Mouse (Mus musculus) heart, embryonic 12.5 days (tissue): ENCODE measurements around the gene Gm9747. TPM values are rescaled to one million over a fixed set of nuclear protein-coding genes. Genes with fewer than 3 reads are reported as not detected.
A peak's percentile ranks its signal among the peaks of the same experiment; 100 is the strongest.

ENCODE experiments used
- ATAC-seq: fragments of 200-750 bp; cut with Nextera tagmentation; 2 replicates; pipeline ENCODE4 v1.8.0; 2017; ENCODE audit warnings: moderate TSS enrichment, moderate library complexity; ENCODE audit not compliant: insufficient number of reproducible peaks, low FRiP score
- H3K27ac ChIP-seq: fragments of 300-500 bp; sonication (generic); 2 replicates; pipeline ENCODE4 v1.5.1; 2016; ENCODE audit warnings: mild to moderate bottlenecking, moderate library complexity; ENCODE audit not compliant: poor library complexity, severe bottlenecking
- H3K27me3 ChIP-seq: fragments of 300-500 bp; sonication (generic); replicated peaks from 2 replicates; pipeline ENCODE4 v1.6.1; 2016; ENCODE audit warnings: mild to moderate bottlenecking, moderate library complexity
- H3K36me3 ChIP-seq: fragments of 300-500 bp; sonication (generic); 2 replicates; pipeline ENCODE4 v1.6.1; 2016; ENCODE audit warnings: mild to moderate bottlenecking, moderate library complexity
- H3K4me1 ChIP-seq: fragments of 300-500 bp; sonication (generic); replicated peaks from 2 replicates; pipeline ENCODE4 v1.6.1; 2016; ENCODE audit warnings: mild to moderate bottlenecking
- H3K4me2 ChIP-seq: fragments of 300-500 bp; sonication (generic); 2 replicates; pipeline ENCODE4 v1.6.1; 2016; ENCODE audit warnings: mild to moderate bottlenecking, moderate library complexity
- H3K4me3 ChIP-seq: fragments of 300-500 bp; sonication (generic); 2 replicates; pipeline ENCODE4 v1.5.1; 2016; ENCODE audit warnings: mild to moderate bottlenecking
- H3K9ac ChIP-seq: fragments of 300-500 bp; sonication (generic); 2 replicates; pipeline ENCODE4 v1.6.1; 2016; ENCODE audit warnings: mild to moderate bottlenecking, moderate library complexity
- H3K9me3 ChIP-seq: fragments of 300-500 bp; sonication (generic); replicated peaks from 2 replicates; pipeline ENCODE4 v1.6.1; 2016; ENCODE audit warnings: mild to moderate bottlenecking, moderate library complexity
- WGBS: fragments of 180-500 bp; shearing (Covaris S2); methylation state at CpG from one replicate; pipeline ENCODE4 v1.1.7; 2016; 5-methylcytosine and 5-hydroxymethylcytosine counted together
- polyA plus RNA-seq: library from polyadenylated mRNA; unstranded; fragments of >200 nt; fragmentation: Nextera tagmentation; extraction: Ambion mirVana; gene quantifications from 2 replicates; pipeline ENCODE4 v1.2.1, GENCODE M21; 2016

Gm9747 gene
- polyA plus RNA-seq, 1 experiment from 2014 or later, result 40.0 TPM

DNA sequence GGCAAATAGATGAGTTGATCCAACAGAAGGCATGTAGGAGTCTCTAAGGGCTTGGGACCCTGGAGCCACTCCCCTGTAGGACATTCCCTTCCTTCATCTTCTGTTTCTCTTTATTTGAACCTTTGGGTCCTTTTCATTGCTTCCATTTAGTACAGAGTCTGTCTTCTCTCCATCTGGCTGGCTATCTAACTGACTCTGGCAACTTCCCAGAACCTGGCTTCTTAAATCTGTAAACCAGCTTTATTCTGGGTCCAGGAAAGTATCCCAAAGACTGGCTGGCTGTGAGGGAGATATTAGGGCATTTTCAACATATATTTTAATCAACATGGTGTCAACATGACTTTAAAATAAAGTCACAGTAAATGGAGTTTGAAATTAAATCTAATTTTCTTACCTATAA is 4.1 kb upstream of the Gm9747 start:
- H3K4me1 ChIP-seq, result 0 out of 2 replicates have a peak, but pooled peaks cover 9% of the 10 kb centered on the region
- no peak overlapping the region for H3K4me3 ChIP-seq
- H3K27me3 ChIP-seq, result no peaks in the 10 kb centered on the region
- no peak overlapping the region for H3K9ac ChIP-seq
- H3K36me3 ChIP-seq, result peaks cover 8% of the 10 kb centered on the region
- H3K4me2 ChIP-seq, result no peak overlapping the region
- ATAC-seq, result no peak
- H3K27ac ChIP-seq, result no peak overlapping the region
- H3K9me3 ChIP-seq, result no peaks in the 10 kb centered on the region

DNA sequence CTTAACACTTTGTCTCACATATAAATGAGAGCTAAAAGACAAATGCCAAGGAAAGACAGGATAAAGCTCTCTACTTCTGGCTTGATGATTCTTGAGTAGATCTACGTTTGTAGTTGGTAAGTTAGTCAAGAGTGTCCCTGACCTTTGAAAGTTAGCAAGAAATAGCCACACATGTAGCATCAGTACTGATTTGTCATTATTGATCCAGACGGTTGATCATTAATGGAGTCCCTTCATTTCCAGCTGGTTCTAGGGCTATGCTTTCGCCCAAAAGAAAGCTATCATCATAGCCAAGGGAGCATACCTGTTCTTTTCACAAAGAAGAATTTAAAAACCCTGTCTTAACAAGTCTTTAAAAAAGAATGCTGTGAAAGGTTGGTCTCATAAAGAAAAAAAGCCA is 1.7 kb downstream of the Gm9747 start:
- Histone ChIP-seq H3K36me3 (peaks cover 35% of the 10 kb centered on the region), H3K27ac (no peak overlapping the region), H3K27me3 (no peaks in the 10 kb centered on the region), H3K4me3 (no peak overlapping the region), H3K4me2 (no peak overlapping the region), H3K9ac (no peak overlapping the region), H3K9me3 (no peaks in the 10 kb centered on the region), H3K4me1 (peaks cover 13% of the 10 kb centered on the region)
- no peak for ATAC-seq
- 93% methylated on average over 3 of the region's 3 CpGs for WGBS

DNA sequence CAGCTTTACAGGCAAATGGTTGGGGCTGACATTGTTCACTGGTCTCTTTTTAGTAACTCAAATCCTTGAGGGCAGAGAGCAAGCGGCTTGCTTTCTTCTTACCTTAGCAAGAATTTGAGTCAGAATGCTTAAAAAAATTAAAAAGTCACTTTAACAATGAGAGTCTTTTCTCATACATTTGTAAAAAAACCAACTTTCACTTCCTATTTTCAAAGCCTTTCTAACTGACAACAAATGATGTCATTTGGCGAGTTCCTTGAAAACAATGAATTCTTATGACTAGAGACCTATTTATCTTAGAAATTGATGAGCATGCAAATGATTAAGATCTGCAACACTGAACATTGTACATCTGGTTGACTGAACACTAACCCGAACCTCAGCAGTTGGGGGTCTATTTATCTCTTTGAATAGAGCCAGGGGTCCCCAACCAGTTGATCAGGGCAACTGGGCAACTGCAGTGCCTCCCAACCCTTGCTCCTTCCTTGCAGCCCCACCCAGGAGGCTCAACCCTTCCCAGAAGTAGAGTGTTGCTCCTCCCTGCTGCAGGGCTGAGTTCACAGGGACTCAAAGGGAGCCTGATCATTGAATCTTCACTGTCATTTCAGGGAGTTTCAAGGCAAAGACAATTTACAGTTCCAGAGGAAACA is 2.7 kb downstream of the Gm9747 start:
- Histone ChIP-seq H3K9me3 (no peaks in the 10 kb centered on the region), H3K4me1 (peaks cover 22% of the 10 kb centered on the region), H3K9ac (no peak overlapping the region), H3K4me3 (no peak overlapping the region), H3K36me3 (peaks cover 35% of the 10 kb centered on the region), H3K27ac (no peak overlapping the region), H3K27me3 (no peaks in the 10 kb centered on the region), H3K4me2 (no peak overlapping the region)
- WGBS, result 84% methylated on average over 3 of the region's 3 CpGs
- ATAC-seq, result no peak

DNA sequence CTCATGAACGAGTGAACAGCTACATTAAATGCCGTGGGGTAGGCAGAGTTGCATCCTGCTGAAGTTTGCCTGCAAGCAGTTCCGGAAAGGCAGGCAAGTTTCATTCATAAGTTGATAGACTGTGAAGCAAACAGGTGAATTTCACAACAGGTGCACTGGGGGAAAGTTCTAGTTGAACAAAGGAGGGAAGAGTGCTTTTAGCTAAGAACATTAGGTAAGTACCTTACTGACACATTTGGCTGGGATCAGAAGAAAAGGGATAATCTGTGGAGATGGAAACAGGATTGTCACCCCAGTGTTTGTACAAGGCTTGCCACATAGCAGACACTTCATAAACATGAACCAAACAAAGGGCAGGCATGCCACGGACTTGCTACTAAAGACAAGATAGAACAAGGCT is 5.3 kb downstream of the Gm9747 start:
- Histone ChIP-seq H3K4me1 (peaks cover 33% of the 10 kb centered on the region), H3K36me3 (peaks cover 31% of the 10 kb centered on the region), H3K9me3 (no peaks in the 10 kb centered on the region), H3K4me2 (no peak overlapping the region), H3K27ac (no peak overlapping the region), H3K4me3 (no peak overlapping the region), H3K9ac (no peak overlapping the region), H3K27me3 (no peaks in the 10 kb centered on the region)
- 78% methylated on average over 4 of the region's 4 CpGs for WGBS
- no peak for ATAC-seq

DNA sequence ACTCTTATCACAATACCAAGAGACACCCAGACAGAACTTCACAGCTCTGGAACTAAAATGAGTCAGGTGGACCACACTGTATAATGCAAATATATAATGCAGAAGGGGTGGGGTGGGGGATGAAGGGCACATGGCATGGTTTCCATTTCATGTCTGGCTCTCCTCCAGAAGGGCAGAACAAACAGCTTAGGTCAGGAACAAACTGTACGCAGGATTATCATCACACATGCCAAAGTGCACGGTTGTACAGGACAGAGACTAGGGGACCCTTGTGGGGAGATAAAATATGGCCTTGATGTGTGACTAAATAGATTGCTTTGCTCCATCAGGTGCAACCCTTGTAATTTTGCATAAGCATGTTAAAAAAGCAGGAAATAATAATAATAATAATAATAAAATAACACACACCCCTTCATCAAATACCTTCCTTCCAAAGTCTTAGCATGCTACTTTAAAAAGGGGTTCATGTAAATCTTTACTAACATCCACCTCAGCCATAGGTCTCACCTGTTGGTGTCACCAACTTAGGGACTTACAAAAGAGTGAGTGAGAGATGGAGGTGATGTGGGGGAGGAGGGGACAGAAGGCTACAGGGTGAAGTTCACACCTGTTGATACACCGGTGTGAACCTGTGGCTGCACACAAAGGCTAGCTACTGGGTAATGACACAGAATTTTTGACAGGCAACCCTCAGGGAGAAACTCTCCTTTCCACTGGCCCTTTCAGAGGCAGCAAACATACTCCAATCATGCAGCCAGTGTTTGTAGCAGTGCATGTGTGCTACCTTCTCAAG is 6.7 kb downstream of the Gm9747 start:
- 53% methylated on average over 3 of the region's 3 CpGs for WGBS

DNA sequence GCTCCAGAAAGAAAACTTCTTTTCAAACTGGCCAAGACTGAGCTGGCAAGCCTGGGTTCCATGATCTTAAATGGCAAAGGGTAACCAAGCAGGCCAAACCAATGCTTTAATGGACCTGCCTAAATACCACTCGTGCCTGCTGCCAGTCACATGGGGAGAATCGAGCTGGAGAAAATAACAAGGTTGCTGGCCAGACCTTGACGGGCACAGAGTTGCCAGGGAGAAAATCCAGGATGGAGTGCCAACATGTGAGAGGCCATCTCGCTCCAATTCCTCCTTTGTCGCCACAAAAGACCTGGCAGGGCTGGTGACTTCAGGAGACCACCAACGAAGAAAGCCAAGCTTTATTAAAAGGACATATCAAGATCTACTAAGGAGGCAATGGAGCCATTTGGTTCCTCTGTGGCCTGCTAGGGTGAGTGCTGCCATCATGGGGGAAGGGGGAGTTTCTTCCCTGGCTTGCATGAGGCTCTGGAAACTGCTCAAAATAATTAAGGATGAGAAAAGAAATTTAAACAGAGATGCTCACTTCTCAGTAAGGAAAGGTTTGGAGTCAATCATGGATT is 10.4 kb downstream of the Gm9747 start:
- Histone ChIP-seq H3K27me3 (no peaks in the 10 kb centered on the region), H3K9me3 (no peaks in the 10 kb centered on the region), H3K9ac (no peak overlapping the region), H3K4me3 (no peak overlapping the region), H3K4me1 (peaks cover 46% of the 10 kb centered on the region), H3K36me3 (no peaks in the 10 kb centered on the region), H3K4me2 (no peak overlapping the region), H3K27ac (no peak overlapping the region)
- 82% methylated on average over 6 of the region's 6 CpGs for WGBS
- ATAC-seq, result no peak

More for the DNA sequence above, 6.7 kb downstream of the Gm9747 start:
- H3K36me3 ChIP-seq, result peaks cover 21% of the 10 kb centered on the region
- H3K4me3 ChIP-seq, result no peak overlapping the region
- no peaks in the 10 kb centered on the region for H3K9me3 ChIP-seq
- H3K4me1 ChIP-seq, result peaks cover 34% of the 10 kb centered on the region
- ATAC-seq, result no peak
- no peak overlapping the region for H3K9ac ChIP-seq
- H3K27ac ChIP-seq, result no peak overlapping the region
- H3K4me2 ChIP-seq, result no peak overlapping the region
- H3K27me3 ChIP-seq, result no peaks in the 10 kb centered on the region

DNA sequence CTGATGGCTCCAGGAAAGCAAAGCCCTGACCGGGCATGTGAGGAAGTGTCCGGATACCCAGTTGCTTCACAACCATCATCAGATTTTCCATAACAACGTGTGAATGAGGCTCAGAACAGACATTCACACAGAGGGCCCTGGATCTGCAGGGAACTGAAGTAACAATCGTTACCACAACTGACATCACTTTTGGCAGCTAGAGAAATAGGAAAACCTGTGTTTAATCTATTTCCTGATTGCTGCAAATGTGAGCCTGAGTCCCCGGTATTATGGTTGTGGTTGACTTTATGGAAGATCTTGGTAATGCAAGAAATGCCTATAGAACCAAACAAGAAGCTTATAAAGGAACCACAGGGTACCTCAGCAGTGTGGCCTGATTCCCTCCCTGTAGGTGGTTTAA is 12.1 kb downstream of the Gm9747 start:
- WGBS, result 60% methylated on average over 5 of the region's 5 CpGs
- H3K9ac ChIP-seq, result no peak overlapping the region
- peaks cover 38% of the 10 kb centered on the region for H3K4me1 ChIP-seq
- no peak overlapping the region for H3K4me3 ChIP-seq
- no peak overlapping the region for H3K4me2 ChIP-seq
- no peaks in the 10 kb centered on the region for H3K36me3 ChIP-seq
- ATAC-seq, result no peak
- 0 out of 2 replicates have a peak overlapping the region, but pooled peaks have one; percentile 21 for H3K27ac ChIP-seq
- H3K9me3 ChIP-seq, result no peaks in the 10 kb centered on the region
- H3K27me3 ChIP-seq, result no peaks in the 10 kb centered on the region

DNA sequence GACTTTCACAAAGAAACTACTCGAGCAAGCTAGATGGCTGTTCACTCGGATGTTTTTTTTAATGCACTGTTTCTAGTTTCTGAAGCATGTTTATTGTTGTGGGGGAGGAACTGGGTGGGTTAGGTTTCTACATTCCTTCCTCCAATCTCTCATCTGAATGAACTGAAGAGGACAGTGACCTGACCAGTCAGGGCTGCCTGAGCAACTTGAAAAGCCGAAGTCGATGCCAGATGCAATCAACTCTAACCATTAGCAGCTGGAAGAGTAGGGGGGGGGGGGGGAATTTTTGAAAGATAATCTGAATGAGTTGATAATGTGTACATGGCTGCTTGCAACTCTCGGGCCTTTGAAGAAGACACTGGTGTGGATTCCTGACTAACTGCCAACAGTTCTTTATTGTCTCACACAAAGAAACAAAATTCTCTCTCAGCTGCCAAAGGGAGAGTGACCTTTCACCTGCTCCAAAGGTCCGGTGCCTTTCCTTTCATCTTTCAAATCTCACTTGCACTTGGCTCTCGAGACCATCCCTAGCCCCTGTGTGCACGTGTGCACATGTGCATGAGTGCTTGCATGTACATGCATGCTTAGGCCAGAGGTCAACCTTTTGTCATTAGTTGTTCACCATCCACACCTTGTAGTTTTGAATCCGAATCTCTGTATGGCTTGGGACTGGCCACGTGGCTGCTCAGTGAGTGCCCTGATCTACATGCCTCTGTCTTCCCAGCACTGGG is 14.5 kb downstream of the Gm9747 start:
- 61% methylated on average over 10 of the region's 10 CpGs for WGBS
- peaks cover 30% of the 10 kb centered on the region for H3K4me1 ChIP-seq
- no peak overlapping the region for H3K9ac ChIP-seq

DNA sequence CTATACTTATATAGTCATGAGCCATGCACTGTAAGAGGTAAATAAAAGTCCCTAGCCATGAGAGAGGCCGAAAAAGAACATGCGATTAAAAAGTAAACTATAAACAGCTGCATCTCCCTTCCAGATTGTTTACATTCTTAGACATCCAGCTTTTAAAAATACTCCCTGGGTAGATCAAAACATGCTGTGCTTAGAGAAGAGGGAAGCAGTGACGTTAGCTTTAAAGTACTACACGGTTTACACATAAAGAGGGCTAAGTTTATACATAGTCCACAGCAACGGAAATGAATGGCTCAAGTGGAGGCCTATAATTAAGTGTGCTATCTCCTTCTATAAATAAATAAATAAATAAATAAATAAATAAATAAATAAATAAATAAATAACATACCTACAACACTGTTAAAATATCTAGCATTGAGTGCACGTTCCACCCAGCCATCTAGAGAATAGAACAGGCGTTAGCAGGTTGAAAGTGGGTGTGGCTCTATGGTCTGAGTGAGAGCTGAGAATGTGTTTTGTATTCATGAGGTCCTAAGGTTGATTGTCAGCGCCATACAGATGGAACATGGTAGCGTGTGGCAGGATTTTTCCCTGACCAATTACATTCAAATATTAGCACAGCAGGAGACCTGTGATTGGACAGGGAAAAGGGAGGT is 21.0 kb downstream of the Gm9747 start:
- H3K4me2 ChIP-seq, result no peak overlapping the region
- ATAC-seq, result no peak
- no peak overlapping the region for H3K9ac ChIP-seq
- 76% methylated on average over 9 of the region's 9 CpGs for WGBS
- no peak overlapping the region for H3K4me3 ChIP-seq
- no peaks in the 10 kb centered on the region for H3K27me3 ChIP-seq
- no peak overlapping the region for H3K27ac ChIP-seq
- H3K4me1 ChIP-seq, result peaks cover 22% of the 10 kb centered on the region
- H3K9me3 ChIP-seq, result no peaks in the 10 kb centered on the region
- peaks cover 7% of the 10 kb centered on the region; the same call in 1 of the 2 replicates for H3K36me3 ChIP-seq

More for the DNA sequence above, 14.5 kb downstream of the Gm9747 start:
- no peak overlapping the region for H3K27ac ChIP-seq
- H3K4me3 ChIP-seq, result no peak overlapping the region
- ATAC-seq, result no peak
- no peaks in the 10 kb centered on the region for H3K27me3 ChIP-seq
- H3K4me2 ChIP-seq, result no peak overlapping the region
- no peaks in the 10 kb centered on the region for H3K9me3 ChIP-seq
- H3K36me3 ChIP-seq, result no peaks in the 10 kb centered on the region

DNA sequence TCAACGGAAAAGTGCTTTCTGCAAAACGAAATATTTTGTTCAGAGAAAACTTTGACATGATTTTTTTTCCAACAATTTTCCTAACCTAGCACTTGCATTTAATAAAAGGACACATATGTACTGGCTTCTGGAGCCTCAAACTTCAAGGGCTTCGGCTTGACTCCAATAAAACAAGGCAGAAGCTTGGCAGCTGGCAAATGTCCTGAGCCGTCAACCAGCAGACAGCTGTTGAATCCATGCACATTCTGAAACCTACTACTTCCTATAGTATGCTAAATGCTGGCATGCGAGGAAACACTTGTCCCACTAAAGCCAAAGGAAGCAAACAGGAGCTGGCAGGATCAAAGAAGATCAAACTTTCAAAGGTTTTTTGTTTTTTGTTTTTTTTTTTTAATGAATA is 24.5 kb downstream of the Gm9747 start:
- ATAC-seq, result no peak
- H3K27ac ChIP-seq, result no peak overlapping the region
- peaks cover 31% of the 10 kb centered on the region for H3K4me1 ChIP-seq
- no peaks in the 10 kb centered on the region for H3K27me3 ChIP-seq
- peaks cover 10% of the 10 kb centered on the region for H3K36me3 ChIP-seq
- H3K9me3 ChIP-seq, result no peaks in the 10 kb centered on the region
- H3K4me3 ChIP-seq, result no peak overlapping the region
- no peak overlapping the region for H3K4me2 ChIP-seq
- WGBS, result 46% methylated on average over 5 of the region's 5 CpGs
- no peak overlapping the region for H3K9ac ChIP-seq
